Mouse (Mus musculus) forelimb bud, embryonic 11.5 days (tissue): ENCODE results near the gene Sync.

Experiments used
- DNase-seq: peaks from one replicate; pipeline ENCODE4 v3.0.0-alpha.2; 2012; ENCODE audit warnings: low read depth, low spot score

Sync gene

GRCm38 (mm10) chr4:129287472-129287981 lies at the start of gene Sync:
Sync (plus strand) TSS chr4:129287617.
- DNase-seq: no peak

GRCm38 (mm10) chr4:129237843-129238441 lies 49.5 kb upstream of the Sync start:
- DNase-seq: peak; percentile 52

GRCm38 (mm10) chr4:129238579-129239016 lies 48.8 kb upstream of the Sync start:
- DNase-seq: no peak

GRCm38 (mm10) chr4:129239075-129239474 lies 48.3 kb upstream of the Sync start:
- peak; percentile 74 for DNase-seq

GRCm38 (mm10) chr4:129241898-129242297 lies 45.5 kb upstream of the Sync start:
- DNase-seq: no peak

- DNase-seq: no peak
Measured at GRCm38 (mm10) chr4:129242327-129242726, 45.1 kb upstream of the Sync start.

GRCm38 (mm10) chr4:129242761-129243160 lies 44.7 kb upstream of the Sync start:
- no peak for DNase-seq

- DNase-seq: no peak
Measured at GRCm38 (mm10) chr4:129244802-129245201, 42.6 kb upstream of the Sync start.

GRCm38 (mm10) chr4:129246360-129247301 lies 40.8 kb upstream of the Sync start:
- no peak for DNase-seq

- DNase-seq: no peak
Measured at GRCm38 (mm10) chr4:129247381-129248242, 39.8 kb upstream of the Sync start.

GRCm38 (mm10) chr4:129248243-129248767 lies 39.1 kb upstream of the Sync start:
- DNase-seq: no peak

GRCm38 (mm10) chr4:129249288-129249687 lies 38.1 kb upstream of the Sync start:
- DNase-seq: no peak

GRCm38 (mm10) chr4:129250759-129251481 lies 36.5 kb upstream of the Sync start:
- DNase-seq: no peak

GRCm38 (mm10) chr4:129251482-129252125 lies 35.8 kb upstream of the Sync start:
- DNase-seq: no peak

- DNase-seq: no peak
Measured at GRCm38 (mm10) chr4:129252492-129252891, 34.9 kb upstream of the Sync start.

GRCm38 (mm10) chr4:129254571-129254970 lies 32.8 kb upstream of the Sync start:
- DNase-seq: no peak

GRCm38 (mm10) chr4:129256450-129257380 lies 30.7 kb upstream of the Sync start:
- DNase-seq: no peak

GRCm38 (mm10) chr4:129259101-129259500 lies 28.3 kb upstream of the Sync start:
- DNase-seq: no peak

GRCm38 (mm10) chr4:129260678-129261077 lies 26.7 kb upstream of the Sync start:
- DNase-seq: no peak
